Mouse (Mus musculus) G1E (cell line): ENCODE data around the gene Arhgap31. TPM values are rescaled to one million over a fixed set of nuclear protein-coding genes. Genes with fewer than 3 reads are reported as not detected.
"Not testable (repeated sequence)": the region's sequence is repeated elsewhere in the genome, so short reads cannot be mapped to it uniquely, and the experiment has no call there.

ENCODE experiments used
- ATAC-seq: 2 replicates; pipeline ENCODE4 v1.8.0; 2016; ENCODE audit warnings: mild to moderate bottlenecking; ENCODE audit not compliant: insufficient number of reproducible peaks, poor library complexity, low FRiP score, severe bottlenecking; ENCODE audit errors: extremely low read depth
- DNase-seq: peaks from one replicate; pipeline ENCODE4 v3.0.0; 2012; ENCODE audit warnings: low spot score
- H3K27me3 ChIP-seq: 2 replicates; pipeline ENCODE4 v1.6.1; 2012; ENCODE audit warnings: mild to moderate bottlenecking, low read length, inconsistent platforms; ENCODE audit not compliant: insufficient read depth
- H3K36me3 ChIP-seq: replicated peaks from 2 replicates; pipeline ENCODE3; 2012; ENCODE audit warnings: mild to moderate bottlenecking, inconsistent platforms
- H3K4me1 ChIP-seq: 2 replicates; pipeline ENCODE4 v1.6.1; 2012; ENCODE audit warnings: low read depth, low read length, inconsistent platforms, mixed read lengths; ENCODE audit not compliant: insufficient read depth
- H3K4me3 ChIP-seq: 2 replicates; pipeline ENCODE4 v1.5.1; 2012; ENCODE audit warnings: low read depth, mild to moderate bottlenecking, inconsistent platforms, low read length, moderate library complexity, mixed read lengths
- H3K9me3 ChIP-seq: replicated peaks from 2 replicates; pipeline ENCODE4 v1.6.1; 2012; ENCODE audit warnings: inconsistent platforms
- CTCF ChIP-seq: IDR thresholded peaks from 2 replicates; pipeline ENCODE4 v1.5.1; 2012; ENCODE audit warnings: low read depth, low read length, inconsistent platforms, mixed read lengths
- GATA1 ChIP-seq: IDR thresholded peaks from 2 replicates; pipeline ENCODE4 v1.6.1; 2012; ENCODE audit warnings: borderline replicate concordance, low read length, inconsistent platforms, mixed read lengths
- GATA2 ChIP-seq: IDR thresholded peaks from 2 replicates; pipeline ENCODE4 v1.6.1; 2012; ENCODE audit warnings: low read depth, low read length, inconsistent platforms, borderline replicate concordance
- POLR2AphosphoS5 ChIP-seq: IDR thresholded peaks from 2 replicates; pipeline ENCODE4 v1.6.1; 2012; ENCODE audit warnings: low read depth, low read length, inconsistent platforms; ENCODE audit not compliant: insufficient replicate concordance
- TAL1 ChIP-seq: conservative IDR thresholded peaks from 2 replicates; pipeline ENCODE4 v1.6.1; 2012; ENCODE audit warnings: low read depth, low read length, inconsistent platforms, mixed read lengths
- polyA plus RNA-seq: library from polyadenylated mRNA; stranded (reverse); fragments of >175 nt; gene quantifications from 2 replicates; pipeline ENCODE4 v1.2.3, GENCODE M21; 2012
- total RNA-seq, 2 experiments: library from RNA; stranded (forward) in 1 of 2; stranded (reverse) in 1 of 2; fragments of 200-1000 nt in 1 of 2; fragments of >200 nt in 1 of 2; fragmentation: Nextera tagmentation in 1 of 2; gene quantifications; 2 replicates each; pipeline ENCODE4 v1.2.3; 2014 to 2017

The Arhgap31 gene
- total and polyA plus RNA-seq, 3 experiments, result 0.01 to 0.16 TPM; not detected in 1

DNA sequence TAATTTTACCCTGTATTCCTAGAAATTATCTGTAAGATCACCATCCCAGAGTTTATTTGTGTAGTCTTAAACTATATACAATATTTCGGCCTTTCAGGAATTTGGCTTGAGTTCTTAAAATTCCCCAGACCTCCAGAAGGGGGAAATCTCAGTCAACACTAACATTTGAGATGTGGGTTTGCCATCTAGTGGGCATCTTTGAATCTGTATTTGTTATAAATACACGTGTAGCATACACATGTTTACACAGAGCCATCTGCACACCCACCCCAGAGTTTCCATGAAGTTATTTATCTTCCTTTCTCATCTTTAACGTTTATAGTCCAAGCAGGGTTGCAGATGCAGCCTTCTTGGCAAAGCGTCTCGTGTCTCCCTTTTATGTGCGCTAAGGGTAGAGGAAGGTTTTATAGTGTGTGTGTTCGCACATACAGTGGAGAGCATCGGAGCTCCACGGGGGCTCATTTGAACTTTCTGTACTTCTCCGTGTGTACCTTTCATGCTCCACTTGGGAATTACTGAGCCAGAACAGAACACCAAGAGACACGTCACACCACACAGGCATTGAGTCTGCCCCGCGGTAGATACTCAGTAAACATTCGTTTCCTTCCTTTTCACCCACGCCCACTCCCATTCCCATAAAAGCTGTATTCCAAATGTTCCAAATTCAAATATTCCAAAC is 16.7 kb upstream of the Arhgap31 start:
- Histone ChIP-seq H3K36me3 (no peaks in the 10 kb centered on the region), H3K4me1 (no peaks in the 10 kb centered on the region), H3K4me3 (no peak overlapping the region), H3K9me3 (no peaks in the 10 kb centered on the region), H3K27me3 (no peaks in the 10 kb centered on the region)
- DNase-seq (no peak), ATAC-seq (no peak)
- no peak for TF ChIP-seq CTCF
- no peak for TF ChIP-seq GATA1
- no peak for TF ChIP-seq TAL1
- no peak for TF ChIP-seq GATA2
- TF ChIP-seq POLR2AphosphoS5, result no peak

DNA sequence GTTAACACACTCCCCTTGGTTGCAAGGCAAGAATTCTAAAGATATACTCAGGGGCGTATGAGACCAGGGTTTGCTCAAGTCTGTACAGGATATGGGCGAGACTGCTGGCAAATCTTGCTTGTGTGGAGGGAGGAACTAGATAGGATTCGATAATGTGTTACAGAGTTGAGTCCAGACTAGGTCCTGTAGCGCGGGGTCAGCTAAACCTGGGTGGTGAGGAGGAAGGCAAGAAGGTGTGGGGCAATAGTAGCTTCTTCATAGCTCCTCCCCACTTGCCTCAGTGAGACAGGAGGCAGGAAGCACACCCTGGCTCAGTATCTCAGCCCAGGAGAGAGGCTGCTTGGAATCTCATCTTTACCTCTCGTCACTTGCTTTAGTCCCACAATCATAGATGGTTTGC is 16.1 kb upstream of the Arhgap31 start:
- H3K36me3 ChIP-seq, result no peaks in the 10 kb centered on the region
- no peak for DNase-seq
- no peaks in the 10 kb centered on the region for H3K27me3 ChIP-seq
- no peak for ATAC-seq
- H3K4me3 ChIP-seq, result no peak overlapping the region
- TF ChIP-seq GATA1 (no peak), CTCF (no peak), GATA2 (no peak), TAL1 (no peak), POLR2AphosphoS5 (no peak)
- H3K9me3 ChIP-seq, result no peaks in the 10 kb centered on the region
- H3K4me1 ChIP-seq, result no peaks in the 10 kb centered on the region

DNA sequence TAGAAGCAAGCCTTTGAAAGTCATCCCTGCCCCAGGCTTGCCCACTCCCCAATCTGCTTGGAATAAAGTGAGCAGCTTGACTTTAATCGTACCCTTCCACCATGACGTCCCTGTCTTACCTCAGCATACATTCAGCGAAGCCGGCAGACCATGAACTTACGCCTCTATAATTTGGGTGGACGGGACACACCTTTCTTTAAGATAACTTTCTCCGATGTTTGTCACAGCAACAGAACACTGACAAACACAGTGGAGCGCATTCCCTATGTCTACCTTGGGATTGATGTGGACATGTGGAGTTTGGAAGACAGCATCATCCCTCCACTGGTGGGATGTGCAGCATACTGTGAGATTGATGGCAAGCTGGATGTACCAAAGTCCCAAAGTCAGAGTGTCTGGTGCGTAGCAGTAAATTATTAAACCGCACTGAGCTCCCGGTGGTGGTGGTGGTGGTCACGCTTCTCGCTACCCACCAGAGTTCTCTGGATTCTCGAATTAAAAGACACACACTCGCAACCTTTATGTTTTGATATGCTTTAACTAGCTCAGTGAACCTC is 15.6 kb upstream of the Arhgap31 start:
- H3K36me3 ChIP-seq, result no peaks in the 10 kb centered on the region
- H3K27me3 ChIP-seq, result no peaks in the 10 kb centered on the region
- DNase-seq (no peak), ATAC-seq (no peak)
- H3K9me3 ChIP-seq, result no peaks in the 10 kb centered on the region
- TF ChIP-seq GATA2, result no peak
- H3K4me1 ChIP-seq, result no peaks in the 10 kb centered on the region
- no peak overlapping the region for H3K4me3 ChIP-seq

DNA sequence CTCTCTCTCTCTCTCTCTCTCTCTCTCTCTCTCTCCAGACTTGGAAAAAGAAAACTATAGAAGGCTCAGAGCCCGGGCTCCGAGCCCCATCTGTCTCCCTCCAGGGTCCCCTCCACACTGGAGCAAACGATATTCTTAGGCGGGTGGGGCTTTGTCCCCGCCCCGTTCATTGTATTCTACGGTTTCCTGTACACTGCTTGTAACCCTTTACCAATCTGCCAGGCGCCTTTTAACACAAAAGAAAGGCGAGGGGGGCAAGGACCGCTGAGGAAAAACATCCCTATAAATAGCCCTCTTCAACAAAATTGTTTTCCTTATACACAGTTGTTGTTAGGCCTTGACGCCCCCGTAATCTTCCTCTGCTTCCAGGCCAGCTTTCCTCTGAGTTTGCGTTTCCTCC is 11.9 kb upstream of the Arhgap31 start:
- H3K4me1 ChIP-seq, result no peaks in the 10 kb centered on the region
- H3K27me3 ChIP-seq, result no peaks in the 10 kb centered on the region
- H3K4me3 ChIP-seq, result no peak overlapping the region
- H3K9me3 ChIP-seq, result no peaks in the 10 kb centered on the region
- TF ChIP-seq GATA2 (no peak), CTCF (no peak), POLR2AphosphoS5 (no peak), TAL1 (no peak), GATA1 (no peak)
- H3K36me3 ChIP-seq, result no peaks in the 10 kb centered on the region
- DNase-seq, result no peak
- ATAC-seq, result no peak

DNA sequence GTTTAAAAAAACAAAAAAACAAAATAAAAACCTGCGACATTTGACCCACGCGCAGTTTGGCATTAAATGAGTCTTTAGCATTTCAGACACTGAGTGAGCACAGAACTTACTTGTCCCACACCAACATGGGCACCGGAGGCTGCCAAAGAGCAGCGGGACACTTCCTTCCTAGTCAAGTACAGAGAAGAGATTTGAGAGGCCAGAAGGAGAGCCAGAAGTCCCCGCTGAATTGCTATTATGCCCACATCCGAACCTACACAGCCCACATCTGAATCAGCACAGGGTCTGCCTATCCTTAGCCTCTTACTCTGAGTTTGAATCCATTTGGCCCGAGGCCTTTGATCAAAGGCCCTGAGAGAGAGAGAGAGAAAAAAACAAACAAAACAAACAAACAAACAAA is 11.2 kb upstream of the Arhgap31 start:
- Histone ChIP-seq H3K36me3 (no peaks in the 10 kb centered on the region), H3K4me1 (no peaks in the 10 kb centered on the region), H3K9me3 (no peaks in the 10 kb centered on the region), H3K27me3 (no peaks in the 10 kb centered on the region), H3K4me3 (no peak overlapping the region)
- ATAC-seq (no peak), DNase-seq (no peak)
- TF ChIP-seq GATA1 (no peak), GATA2 (no peak), CTCF (no peak), POLR2AphosphoS5 (no peak), TAL1 (no peak)

DNA sequence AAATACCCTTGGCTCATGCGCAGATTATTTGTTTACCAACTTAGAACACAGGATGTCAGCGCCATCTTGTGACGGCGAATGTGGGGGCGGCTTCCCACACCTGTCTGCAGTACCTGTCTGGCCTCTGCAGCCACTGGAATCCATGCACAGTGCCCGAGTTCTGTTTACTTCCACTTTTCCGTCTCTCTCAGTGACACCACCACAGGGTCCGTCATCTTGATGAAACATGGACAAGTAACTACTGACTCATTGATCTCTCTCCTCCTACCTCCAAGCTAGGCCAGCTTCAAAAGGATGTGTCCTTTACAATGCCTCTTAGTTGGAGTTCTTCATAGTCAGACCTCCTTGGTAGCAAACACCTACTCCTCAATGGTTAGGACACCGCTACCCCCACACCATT is 8.3 kb upstream of the Arhgap31 start:
- ATAC-seq (no peak), DNase-seq (no peak)
- Histone ChIP-seq H3K4me1 (no peaks in the 10 kb centered on the region), H3K9me3 (no peaks in the 10 kb centered on the region), H3K4me3 (no peak overlapping the region), H3K36me3 (no peaks in the 10 kb centered on the region), H3K27me3 (no peaks in the 10 kb centered on the region)
- TF ChIP-seq CTCF (no peak), TAL1 (no peak)

DNA sequence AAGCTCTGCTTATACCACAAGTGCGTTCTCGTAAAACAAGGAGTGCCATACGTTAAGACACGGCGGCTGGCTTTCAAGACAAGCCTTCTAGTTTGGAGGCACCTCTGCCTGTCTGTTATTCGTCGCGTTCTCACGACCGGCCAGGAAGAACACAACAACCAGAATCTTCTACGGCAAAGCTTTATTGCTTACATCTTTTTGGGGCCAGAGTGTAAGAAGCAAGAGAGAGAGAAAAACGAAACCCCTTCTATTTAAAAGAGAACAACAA is 1.1 kb upstream of the Arhgap31 start:
- not testable (repeated sequence) for DNase-seq, H3K9me3 ChIP-seq, ATAC-seq, H3K27me3 ChIP-seq, H3K36me3 ChIP-seq, H3K4me3 ChIP-seq, H3K4me1 ChIP-seq
